Mouse (Mus musculus) urinary bladder, postnatal 14 days (tissue): ENCODE results near the gene Syt7.

Experiments
- DNase-seq: peaks from one replicate; pipeline ENCODE4 v3.0.0; 2021; ENCODE audit warnings: low spot score

Gene Syt7

DNA sequence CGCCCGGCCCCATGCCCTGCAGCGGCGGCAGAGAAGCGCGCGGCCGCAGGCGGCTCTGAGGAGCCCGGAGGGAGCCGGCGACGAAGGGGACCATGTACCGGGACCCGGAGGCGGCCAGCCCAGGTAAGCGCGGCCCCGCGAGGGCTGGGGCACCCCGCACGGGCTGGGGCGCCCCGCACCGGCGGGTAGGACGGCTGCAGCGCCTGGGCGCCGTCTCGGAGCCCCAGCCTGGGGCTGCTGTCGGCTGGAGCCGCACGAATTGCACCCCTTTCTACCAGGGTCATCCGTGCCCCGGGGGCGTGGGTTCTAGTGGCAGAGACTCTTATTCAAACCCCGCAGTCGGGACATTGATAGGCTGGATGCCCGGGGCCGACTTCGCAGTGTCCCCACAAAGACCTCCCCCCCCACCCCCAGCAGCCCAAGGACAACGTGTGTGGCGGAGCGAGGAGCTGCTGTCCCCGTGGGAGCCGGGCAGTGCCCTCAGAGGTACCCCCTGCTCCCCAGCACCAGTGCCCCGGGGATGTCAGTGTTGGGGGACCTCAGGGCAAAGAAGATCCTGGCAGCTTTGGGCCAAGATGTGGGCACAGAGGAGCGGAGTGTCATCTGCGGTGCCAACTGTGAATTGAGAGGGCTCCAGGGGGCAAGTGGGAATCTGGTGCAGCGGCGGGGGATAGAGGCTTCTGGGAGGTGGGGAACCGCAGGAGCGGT is 655 bp downstream of the Syt7 start:
- no peak for DNase-seq

DNA sequence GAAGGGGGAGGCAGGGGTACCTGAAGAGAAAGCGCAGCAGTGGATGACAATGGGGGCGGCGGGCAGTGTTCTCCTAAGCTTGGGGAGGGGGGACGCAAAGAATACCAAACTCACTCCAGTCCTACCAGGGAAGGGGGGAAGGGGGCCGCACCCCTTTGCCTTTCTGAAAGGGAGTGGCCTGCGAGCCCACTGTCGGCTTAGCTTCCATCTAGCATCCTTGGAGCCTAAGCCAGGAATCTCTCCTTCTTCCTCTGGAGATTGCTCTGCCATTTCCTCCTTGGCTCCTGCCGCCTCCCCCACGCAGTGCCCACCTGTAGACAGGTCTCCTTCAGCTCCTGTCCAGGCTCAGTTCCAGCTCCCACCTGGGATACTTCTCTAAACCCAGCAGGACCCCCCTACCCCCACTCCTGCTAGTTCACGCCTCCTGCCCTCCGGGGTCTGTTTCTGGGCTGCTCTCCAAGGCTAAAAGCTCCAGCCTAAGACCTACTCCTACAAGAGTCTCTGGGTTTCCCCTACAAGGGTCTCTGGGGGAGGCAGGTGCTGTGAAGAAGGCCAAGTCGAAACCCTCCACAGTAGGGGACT is 1.3 kb downstream of the Syt7 start:
- no peak for DNase-seq

DNA sequence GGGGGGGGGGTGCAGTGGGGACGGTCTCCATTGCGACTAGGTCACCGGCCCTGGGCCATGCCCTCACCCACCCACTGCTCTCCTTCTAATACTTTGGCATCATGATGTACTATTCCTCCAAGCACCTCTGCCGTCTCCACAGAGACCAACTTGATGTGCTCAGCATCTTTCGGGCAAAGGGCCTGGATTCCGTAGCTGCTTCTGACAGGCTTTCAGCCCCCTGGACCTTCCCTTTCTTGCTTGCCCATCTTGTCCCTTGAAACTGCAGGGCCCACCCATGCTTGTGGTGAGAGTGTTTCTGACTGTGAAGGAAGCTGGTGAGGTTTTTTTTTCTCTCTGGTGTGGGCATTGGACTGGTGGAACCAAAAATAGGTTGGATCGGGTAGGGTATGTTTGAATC is 2.1 kb downstream of the Syt7 start:
- no peak for DNase-seq

DNA sequence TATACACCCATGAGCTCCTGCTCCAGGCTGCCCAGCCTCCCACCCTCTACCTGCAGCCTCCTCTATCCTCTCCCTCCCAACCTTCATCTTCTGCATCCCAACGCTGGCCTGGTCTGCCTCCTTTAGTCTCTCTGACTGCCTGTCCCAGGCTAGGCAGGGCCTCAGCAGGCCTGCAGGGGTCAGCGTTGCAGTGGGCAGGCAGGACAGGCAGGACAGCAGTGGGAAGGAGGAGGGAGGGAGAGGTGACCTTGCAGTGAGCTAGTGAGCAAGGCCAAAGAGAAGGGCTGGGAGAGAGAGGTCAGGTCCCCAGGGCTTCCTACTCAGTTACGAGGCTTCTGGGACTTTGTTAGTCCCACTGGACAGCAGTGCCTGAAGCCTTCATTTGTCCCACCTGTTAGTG is 3.1 kb downstream of the Syt7 start:
- DNase-seq: no peak

DNA sequence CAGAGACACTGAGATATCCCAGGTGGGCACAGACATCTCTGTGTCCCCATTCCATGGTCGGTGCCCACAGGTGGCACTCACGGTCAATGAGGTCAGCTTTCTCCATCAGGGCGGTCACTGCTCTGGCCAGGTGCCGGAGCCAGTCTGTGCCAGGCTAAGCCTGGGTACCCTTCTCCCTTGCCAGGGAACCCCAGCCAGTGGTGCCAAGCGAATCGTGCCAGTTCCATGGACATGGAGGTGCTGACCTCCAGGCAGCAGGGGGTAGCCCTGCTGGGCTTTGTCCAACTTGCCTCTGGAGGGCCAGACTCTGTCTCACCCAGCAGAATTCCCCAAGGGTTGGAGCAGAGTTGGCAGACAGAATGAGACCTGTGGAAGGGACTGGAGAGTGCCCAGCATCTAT is 4.6 kb downstream of the Syt7 start:
- DNase-seq: no peak

DNA sequence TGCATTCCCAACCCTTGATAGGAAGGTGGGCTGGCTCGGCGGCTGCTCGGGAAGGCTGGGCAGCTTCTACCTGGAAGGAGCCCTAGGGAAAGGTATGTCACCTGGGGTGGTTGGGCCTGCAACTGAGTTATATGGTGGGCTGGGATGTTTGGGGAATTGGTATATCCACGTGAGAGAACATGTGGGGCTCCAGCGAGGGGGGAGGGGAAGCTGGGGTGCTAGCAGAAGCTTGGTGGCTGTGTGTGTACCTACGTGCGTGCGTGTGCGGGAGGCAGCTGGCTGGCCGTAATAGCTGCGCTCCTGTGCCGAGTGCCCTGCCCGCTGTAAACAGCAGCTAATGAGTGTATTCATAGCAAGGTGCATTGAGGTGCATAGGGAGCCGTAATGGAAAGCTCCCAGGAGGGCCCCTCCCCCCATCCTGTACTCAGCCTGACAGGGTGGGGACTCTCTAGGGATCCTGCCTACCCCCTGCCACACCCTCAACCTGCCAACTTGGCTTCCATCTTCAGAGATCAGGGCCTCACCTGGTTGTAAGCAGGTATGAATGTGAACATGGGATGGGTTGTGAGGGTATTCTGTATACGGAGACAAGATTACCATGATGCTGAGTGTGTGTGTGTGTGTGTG is 5.1 kb downstream of the Syt7 start:
- DNase-seq: no peak

DNA sequence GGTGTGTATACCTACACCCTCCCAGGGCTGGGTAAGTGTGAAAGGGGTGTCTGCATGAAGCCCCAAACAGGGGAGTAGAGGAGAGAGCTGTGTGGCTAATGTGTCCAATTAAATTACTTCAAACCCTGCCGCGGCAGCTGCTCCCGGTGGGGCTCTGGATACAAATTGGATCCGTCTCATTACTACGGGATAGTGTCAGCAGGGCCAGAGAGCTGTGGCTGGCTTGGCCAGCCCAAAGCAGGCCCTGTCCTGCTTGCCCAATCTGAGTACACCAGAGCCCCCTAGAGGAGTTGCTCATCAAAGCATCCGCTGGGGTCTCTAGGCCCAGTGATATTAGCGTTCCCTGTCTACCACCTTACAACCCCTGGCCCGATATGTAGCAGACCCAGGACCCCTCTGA is 6.3 kb downstream of the Syt7 start:
- DNase-seq: no peak

DNA sequence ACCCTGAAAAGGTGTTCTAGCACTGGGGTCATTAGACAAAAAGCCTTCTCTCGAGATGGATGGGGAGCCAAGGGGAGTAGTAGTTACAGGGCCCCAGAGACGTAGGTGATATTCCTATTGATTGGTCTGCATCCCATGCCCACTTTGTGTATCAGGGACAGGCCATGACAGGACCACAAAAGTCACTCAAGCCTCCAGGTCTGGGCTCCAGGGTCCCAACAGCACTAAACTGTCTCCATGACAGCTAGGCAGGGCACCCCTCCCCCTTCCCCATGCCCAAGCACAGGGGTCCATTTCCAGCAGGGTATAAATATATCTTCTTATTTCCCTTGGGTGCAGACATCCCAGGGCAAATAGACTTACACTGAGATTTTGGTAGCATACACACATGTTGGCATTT is 8.1 kb downstream of the Syt7 start:
- no peak for DNase-seq

DNA sequence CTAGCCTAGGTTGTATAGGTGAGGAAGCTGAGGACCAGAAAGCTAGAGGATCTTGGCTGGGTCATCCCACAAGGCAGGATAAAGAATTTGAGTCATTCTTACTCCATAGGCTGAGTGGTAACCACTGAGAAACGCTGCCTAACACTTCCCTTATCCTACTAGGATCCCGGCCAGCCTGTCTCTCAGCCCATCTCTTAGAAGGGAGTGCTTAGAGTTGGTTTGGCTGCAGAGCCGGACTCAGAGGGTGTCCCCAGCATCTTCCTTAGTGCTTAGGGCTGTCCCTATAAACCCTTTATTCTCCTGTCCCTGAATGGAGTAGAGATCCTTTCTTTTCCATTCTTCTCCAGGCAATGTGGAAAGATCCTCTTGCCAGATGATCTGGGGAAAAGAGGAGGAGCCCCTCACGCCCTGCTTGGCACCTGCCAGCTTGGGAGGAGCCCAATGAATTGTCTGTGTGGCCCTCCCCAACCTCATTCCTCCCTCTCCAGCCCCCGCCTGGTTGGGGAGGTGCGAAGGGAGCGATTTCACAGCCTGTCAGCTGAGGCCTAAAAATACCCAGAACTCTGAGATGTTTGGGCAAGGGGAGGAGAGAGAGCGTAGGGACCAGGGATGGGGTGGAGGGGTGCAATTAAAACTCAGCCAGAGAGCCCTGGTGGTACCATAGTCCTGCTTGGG is 8.7 kb downstream of the Syt7 start:
- no peak for DNase-seq

DNA sequence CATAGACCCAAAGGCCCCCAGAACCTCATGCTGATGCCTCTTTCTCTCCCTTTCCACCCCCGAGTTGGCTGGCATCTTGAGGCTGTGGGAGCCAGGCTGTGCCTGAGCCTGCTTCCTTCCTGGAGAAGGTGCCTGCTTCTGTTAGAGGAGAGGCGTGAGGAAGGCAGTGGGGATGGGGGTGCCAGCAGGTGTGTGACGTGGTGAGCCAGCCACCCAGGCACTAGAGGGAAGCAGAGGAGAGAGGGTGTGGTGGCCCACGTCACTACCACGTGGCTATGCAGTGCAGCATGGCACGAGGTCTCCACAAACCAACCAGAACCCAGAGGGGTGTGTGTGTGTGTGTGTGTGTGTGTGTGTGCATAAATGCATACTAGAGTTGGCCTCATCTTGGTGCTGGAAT is 9.4 kb downstream of the Syt7 start:
- no peak for DNase-seq

DNA sequence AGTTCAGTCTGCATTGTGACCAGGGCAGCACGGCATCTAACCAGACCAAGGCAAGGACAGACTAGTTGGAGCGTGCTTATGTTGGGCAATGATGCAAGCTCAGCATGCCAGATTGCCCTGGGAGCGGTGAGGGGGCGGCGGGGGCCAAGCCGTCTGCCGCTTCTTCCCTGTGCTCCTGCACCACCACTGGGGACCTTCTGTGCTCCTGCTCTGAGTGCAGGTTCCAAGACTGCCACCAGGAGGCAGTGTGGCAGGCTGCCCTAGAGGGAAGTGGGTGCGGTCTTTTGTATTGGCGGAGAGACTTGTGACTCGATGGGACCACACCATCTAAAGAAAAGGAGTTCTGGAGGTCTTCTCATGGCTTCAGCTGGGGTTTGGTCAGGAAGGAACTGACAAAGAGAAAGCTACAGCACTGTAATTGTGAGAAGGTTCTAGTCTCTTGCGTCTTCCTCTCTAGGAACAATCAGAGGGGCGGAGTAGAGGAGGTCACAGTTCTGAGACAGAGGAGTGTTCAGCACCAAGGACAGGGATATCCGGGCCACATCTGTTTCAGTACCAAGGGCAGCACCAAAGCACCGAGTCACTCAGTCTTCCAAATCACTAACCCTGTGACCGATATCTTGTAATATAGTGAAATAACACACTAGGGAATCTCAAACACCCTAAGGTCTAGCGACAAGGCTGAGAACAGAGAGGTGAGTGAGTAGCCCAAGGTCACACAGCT is 14.0 kb downstream of the Syt7 start:
- DNase-seq: peak; percentile 64

DNA sequence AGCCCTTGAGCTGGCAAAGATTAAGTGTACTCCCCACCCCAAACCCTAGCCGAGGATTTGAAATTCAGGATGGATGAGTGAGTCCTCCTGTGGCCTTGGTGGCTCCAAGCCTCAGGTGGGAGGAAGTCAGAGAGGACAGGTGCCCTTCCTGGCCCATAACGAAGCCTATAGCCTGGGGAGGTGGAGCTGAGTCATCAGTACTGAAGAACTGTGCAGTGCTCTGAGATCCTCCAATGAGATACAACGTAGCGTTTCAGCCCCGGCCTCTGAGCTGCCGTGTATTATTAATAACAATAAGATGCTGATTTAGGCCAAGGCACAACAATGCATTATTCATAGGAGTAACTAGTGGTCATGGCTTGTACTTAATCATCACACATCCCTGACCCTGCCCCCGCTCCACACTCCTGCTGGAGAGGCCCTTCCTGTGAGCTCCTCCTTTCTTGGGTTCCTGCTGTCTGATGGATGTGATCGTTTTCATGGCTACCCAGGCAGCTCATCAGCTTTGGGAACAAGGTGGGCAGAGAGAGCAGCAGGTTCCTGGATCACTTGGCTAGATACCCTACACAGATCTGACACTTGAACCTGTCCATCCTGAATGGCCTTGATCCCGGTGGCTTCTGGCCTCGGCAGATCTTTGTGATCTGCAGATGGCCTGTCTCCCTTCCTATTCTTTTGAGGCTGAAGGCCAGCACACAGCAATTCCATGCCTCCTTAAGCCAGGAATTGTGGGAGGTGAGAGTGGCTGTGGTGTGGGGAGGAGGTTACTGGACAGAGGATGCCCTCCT is 14.9 kb downstream of the Syt7 start:
- no peak for DNase-seq

DNA sequence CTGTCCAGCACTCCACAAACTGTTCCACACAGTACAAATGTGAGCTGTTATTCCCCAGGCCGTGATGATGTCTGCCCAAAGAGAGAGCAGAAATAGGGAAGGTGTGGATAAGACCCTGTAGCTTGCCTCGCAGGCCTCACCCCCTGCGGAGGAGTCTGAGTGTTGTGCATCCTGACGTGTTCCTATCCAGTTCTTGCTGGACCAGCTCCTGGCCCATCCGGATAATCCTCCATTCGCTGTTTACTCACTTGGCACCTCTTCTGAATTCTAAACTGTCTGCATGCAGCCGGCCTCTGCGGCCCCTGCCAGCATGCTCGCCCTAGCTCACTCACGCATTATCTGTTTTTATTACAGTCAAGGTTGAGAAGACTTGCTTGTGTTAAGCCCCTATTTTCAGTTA is 15.5 kb downstream of the Syt7 start:
- no peak for DNase-seq

DNA sequence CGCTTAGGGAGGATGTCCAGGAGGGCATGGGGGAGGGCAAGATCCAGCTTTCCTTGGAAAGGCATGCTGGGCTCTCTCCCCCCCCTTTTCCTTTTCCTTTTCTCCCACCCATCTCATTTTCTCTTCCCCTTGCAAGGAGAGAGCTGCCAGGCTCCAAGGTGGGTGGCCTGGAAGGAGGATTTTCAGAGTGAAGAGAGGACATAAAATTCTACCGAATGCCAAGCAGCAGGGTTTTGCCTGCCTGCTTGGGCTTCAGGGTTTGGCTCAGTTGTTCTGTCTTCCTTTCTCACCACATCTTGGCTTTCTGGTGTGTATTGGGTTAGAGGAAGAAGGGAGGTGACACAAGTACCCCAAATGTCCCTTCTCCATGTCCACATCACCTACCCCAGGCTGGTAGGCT is 16.0 kb downstream of the Syt7 start:
- DNase-seq: no peak

DNA sequence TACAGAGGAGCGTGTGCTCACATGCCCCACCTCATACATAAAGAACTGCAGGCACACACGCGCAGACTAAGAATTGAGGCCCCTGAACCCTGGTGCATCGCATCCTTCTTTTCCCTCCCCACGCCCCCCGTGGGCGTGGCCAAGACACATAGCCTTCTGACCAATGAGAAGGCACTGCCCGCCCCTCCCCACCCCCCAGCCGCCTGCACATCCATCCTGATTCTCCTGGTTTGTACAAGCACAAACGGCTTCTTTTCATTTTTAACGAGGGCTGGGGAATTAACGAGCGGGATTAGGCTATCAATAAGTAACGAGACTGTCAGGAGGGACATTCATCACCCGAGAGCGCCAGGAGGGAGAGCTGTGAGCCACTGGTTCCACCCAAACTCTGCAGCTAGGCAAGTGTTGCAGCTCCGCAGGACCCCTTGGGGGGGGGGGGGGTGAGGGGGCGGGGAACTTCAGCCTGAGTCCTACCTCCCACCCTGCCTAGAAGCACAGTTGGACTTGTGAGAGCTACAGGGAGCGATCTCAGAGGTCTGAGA is 24.9 kb downstream of the Syt7 start:
- DNase-seq: no peak

DNA sequence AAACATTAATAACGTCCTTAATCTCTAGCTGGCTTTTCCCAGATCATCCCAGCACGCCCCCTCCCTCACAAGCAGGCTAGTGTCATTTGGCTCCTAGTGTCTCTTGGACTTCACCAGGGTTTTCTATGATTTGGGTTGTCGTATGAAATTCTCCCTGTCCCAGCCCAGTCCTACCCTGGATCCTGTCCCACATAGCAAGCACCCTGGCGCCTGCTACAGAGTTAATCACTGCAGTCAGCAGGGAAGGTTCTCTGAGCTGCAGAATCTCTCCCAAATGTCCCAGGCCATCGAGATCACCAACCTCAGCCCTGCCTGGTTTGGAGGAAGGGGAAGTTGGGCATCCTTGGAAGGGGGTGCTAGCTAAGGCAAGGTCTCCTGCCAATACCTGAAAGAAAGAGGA is 26.6 kb downstream of the Syt7 start:
- DNase-seq: no peak

DNA sequence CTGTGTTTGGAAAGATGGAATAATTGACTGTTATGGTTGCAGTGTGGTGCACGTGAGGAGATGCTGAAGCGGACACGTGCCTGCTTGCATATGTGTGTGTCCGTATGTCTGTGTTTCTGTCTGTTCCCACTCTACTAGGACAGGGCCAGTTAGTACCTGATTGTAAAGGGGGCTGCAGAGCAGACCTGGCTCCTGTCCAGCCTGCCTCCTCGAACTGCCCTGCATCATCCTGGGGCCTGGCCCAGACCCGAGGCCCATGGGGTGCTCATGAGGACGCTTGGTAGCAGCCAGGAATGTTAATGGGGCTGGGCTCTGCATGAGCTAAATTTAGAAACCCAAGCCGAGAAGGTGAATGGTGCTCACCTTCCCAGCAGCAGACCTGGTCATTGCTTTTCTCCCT is 28.0 kb downstream of the Syt7 start:
- no peak for DNase-seq

DNA sequence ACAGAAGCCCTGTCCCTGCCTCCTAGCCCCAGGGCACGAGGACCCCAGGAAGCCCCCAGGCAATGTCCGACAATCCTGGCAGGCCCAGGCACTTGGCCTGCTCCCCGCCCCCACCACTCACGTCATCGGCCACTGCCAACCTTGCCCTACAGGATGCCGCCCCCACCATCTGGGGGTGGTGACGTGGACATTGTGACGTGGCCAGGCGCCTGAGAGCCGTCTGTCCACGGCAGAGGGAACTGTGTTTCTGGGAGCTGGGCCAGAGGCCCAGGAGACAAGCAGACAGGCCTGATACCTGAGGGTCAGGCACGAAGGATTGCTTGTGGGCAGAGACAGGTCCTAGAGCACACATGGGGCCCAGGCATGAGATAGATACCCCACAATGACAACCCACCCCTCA is 28.5 kb downstream of the Syt7 start:
- no peak for DNase-seq

DNA sequence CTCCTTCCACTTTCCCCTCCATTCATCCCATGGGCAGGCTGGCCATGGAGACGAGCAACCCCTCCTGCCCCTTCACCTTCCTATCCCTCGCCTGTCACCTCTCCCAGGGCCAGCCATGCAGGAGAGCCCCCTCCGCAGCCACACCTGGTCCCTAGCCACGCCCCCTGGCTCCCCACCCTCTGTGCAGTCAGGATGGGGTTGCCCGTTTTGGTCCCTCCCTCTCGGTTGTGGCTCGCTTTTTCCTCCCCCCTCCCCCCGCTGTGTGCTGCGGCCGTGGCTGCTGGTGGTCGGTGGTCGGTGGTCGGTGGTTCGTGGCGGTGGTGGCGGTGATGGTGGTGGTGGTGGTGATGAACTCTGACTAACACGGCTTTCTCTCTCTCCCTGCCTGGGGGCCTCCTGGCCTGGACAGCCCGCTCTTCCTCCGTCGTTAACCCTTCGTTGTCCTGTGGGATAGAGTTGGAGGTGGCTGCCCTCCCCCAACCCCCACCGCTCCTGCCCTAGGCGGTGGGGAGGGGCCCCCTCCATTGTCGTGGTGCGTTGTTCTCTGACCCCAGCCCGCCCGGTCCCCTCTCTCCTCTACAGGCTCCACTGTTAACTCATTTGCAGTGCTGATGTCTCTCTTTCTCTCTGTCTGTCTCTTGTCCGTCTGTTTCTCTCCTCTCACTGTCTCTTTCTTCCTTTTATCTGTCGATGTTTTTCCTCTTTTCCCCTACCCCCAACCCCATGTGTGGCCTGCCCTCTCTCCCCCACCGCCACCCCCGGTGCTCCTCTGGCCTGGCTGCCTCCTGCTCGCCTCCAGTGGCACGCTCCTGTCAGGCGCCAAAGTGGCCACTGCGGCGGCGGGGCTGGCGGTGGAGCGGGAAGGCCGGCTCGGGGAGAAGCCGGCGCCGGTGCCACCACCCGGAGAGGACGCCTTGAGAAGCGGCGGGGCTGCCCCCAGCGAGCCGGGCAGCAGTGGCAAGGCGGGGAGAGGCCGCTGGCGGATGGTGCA is 33.4 kb downstream of the Syt7 start:
- no peak for DNase-seq

DNA sequence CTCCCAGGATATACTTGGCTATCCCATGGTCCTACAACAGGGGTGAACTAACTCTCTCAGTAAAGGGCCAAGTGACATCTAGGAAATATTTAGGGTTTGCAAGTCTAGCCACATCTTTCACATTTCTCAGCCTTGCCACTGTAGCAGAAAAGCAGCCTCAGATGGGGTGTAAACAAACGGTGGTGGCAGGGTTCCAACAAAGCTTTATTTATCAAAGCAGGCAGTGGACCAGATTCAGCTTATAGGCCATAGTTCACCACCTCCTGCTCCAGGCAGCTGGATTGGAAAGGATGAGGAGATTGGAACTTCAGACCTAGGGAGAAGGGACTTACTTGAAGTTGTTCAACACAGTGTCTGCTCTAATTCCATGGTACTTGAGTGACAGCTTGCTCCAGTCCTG is 35.9 kb downstream of the Syt7 start:
- DNase-seq: no peak
